ENCODE assay signal across 18 mouse cellular contexts in genomic region chr14:21456526-21456925, GRCm38 (mm10). TPM values are rescaled to one million over a fixed set of nuclear protein-coding genes. Genes with fewer than 3 reads are reported as not detected.
A peak's percentile ranks its signal among the peaks of the same experiment; 100 is the strongest.
DNase-seq lines count a peak whose midpoint lies in the region; ATAC-seq lines count a peak whose summit lies in the region.
"Had no signal": no experiment of that assay in that cellular context is flagged by ENCODE, and none has a peak within 500 bp of the region (broad histone marks: within the 10 kb centered on the region; RNA-seq: fewer than 3 reads in every experiment).

No protein-coding gene starts in this region.

- peak; percentile 19 for DNase-seq in adrenal gland, adult 8-10 months
- DNase-seq in adrenal gland, postnatal 10 days, result no peak
- peak; percentile 32 for DNase-seq in adrenal gland, postnatal 14 days
- no peak for DNase-seq in frontal cortex, postnatal 25 days (ENCODE audit: low spot score in 2 of 2)
- DNase-seq: cerebellum, adult 2 months; cerebellum, postnatal 10 days; gastrocnemius, postnatal 36 days; heart, adult 11 months; kidney, adult 8-10 months had no signal

- no peak overlapping the region for H3K4me2 ChIP-seq in intestine, embryonic 16.5 days (ENCODE audit: low read depth, low read length)
- H3K4me2 ChIP-seq in intestine, embryonic 15.5 days (replicated peaks), result no peak overlapping the region
- H3K4me2 ChIP-seq: forebrain, embryonic 13.5 days; heart, embryonic 11.5 days; heart, embryonic 15.5 days; hindbrain, embryonic 12.5 days had no signal

- H3K4me3 ChIP-seq in intestine, embryonic 16.5 days (ENCODE audit: low read length), result no peak overlapping the region
- no peak overlapping the region for H3K4me3 ChIP-seq in intestine, embryonic 15.5 days (replicated peaks)
- H3K4me3 ChIP-seq: embryonic facial prominence, embryonic 10.5 days; forebrain, embryonic 13.5 days; heart, embryonic 15.5 days; hindbrain, embryonic 12.5 days had no signal

- H3K4me1 ChIP-seq in intestine, embryonic 16.5 days (ENCODE audit: control insufficient read depth, insufficient read depth, low read length), result 0 out of 2 replicates have a peak, but pooled peaks cover 4% of the 10 kb centered on the region
- no peaks in the 10 kb centered on the region for H3K4me1 ChIP-seq in intestine, embryonic 15.5 days (replicated peaks)
- H3K4me1 ChIP-seq: embryonic facial prominence, embryonic 10.5 days; hindbrain, embryonic 12.5 days had no signal

- H3K27ac ChIP-seq in intestine, embryonic 16.5 days (ENCODE audit: low read length), result no peak overlapping the region
- H3K27ac ChIP-seq in intestine, embryonic 15.5 days, result no peak overlapping the region
- H3K27ac ChIP-seq: embryonic facial prominence, embryonic 10.5 days; forebrain, embryonic 13.5 days; heart, embryonic 15.5 days; hindbrain, embryonic 12.5 days; hindbrain, postnatal 0 days had no signal

- H3K9me3 ChIP-seq in intestine, embryonic 16.5 days (ENCODE audit: control insufficient read depth, low read length), result no peaks in the 10 kb centered on the region
- no peaks in the 10 kb centered on the region for H3K9me3 ChIP-seq in intestine, embryonic 15.5 days
- H3K9me3 ChIP-seq: embryonic facial prominence, embryonic 10.5 days; forebrain, embryonic 13.5 days; heart, embryonic 15.5 days; hindbrain, embryonic 12.5 days had no signal

- no peaks in the 10 kb centered on the region for H3K27me3 ChIP-seq in intestine, embryonic 16.5 days (replicated peaks; ENCODE audit: control insufficient read depth, insufficient read depth, low read length)
- H3K27me3 ChIP-seq in intestine, embryonic 15.5 days (replicated peaks), result no peaks in the 10 kb centered on the region
- H3K27me3 ChIP-seq: CH12.LX; forebrain, embryonic 13.5 days; heart, embryonic 15.5 days; hindbrain, embryonic 12.5 days had no signal

- no peaks in the 10 kb centered on the region for H3K36me3 ChIP-seq in intestine, embryonic 16.5 days (ENCODE audit: control insufficient read depth, insufficient read depth, low read length)
- no peaks in the 10 kb centered on the region for H3K36me3 ChIP-seq in intestine, embryonic 15.5 days
- H3K36me3 ChIP-seq: embryonic facial prominence, embryonic 10.5 days; heart, embryonic 15.5 days; hindbrain, embryonic 12.5 days had no signal

- H3K9ac ChIP-seq in intestine, embryonic 16.5 days (ENCODE audit: low read depth, low read length), result no peak overlapping the region
- H3K9ac ChIP-seq in intestine, embryonic 15.5 days, result no peak overlapping the region
- H3K9ac ChIP-seq: forebrain, embryonic 13.5 days; heart, embryonic 15.5 days; hindbrain, embryonic 12.5 days had no signal

- ATAC-seq in intestine, embryonic 16.5 days, result 0 out of 2 replicates have a peak, but pooled peaks have one; percentile 2
- no peak for ATAC-seq in intestine, embryonic 15.5 days
- ATAC-seq: forebrain, embryonic 13.5 days; hindbrain, postnatal 0 days had no signal

RNA-seq across cellular contexts. Expression of gene Kat6b, which starts 24.7 kb away (rescaled TPM):
- total RNA-seq in adrenal gland, adult 8-10 months (2022), result 10 to 100 TPM; 45.4 to 64.1 (median 52.1) TPM
- 10 to 100 TPM; 31.7 to 51.3 TPM for total RNA-seq in adrenal gland, postnatal 10 days (2021)
- polyA plus RNA-seq in intestine, embryonic 16.5 days (2015; fragmentation: Nextera tagmentation; extraction: Ambion mirVana), result 7.1 and 8.0 TPM in 2 replicates
- polyA plus RNA-seq in intestine, embryonic 15.5 days (2015; fragmentation: Nextera tagmentation; extraction: Ambion mirVana), result 10.6 and 11.4 TPM in 2 replicates
- 43.4 and 45.3 TPM in 2 replicates for total RNA-seq in adrenal gland, postnatal 14 days (2021)

Comparison
In these comparisons a context has a peak if more than half of its experiments do, and no peak if none do; other contexts are left out.
1. DNase-seq: peak in adrenal gland, adult 8-10 months (single experiment) and adrenal gland, postnatal 14 days (single experiment); none in adrenal gland, postnatal 10 days (single experiment) and frontal cortex, postnatal 25 days (0 of 2).